Mouse (Mus musculus): Measurements from ENCODE around the gene Tmem229b.

DNA sequence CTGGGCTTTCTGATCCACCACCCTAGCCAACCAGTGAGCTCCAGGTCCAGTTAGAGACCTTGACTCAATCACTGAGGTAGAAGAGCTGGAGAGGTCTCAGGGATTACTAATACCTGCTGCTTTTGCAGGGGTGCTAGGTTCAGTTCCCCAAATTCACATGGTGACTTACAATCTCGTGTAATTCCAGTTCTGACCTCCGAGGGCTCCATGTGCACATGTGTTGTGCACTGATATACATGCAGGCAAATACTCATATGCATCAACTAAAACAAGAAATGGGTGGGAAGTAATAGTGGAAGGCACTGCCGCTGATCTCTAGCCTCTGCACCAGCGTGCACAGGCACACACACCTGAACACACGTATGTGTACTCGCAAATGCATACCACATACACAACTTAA, 60.3 kb downstream of the Tmem229b start:
- TF ChIP-seq TAL1 (IDR thresholded peaks at IDR 0.05; ENCODE audit: low read length) (no peak), GATA1 (IDR thresholded peaks at IDR 0.05; ENCODE audit: low read length) (no peak)

All from erythroblast, embryonic 14.5 days (primary cell).